Mouse (Mus musculus) brain, embryonic 18.5 days (tissue): ENCODE measurements around the gene Ttc39b.
"Not testable (repeated sequence)": the region's sequence is repeated elsewhere in the genome, so short reads cannot be mapped to it uniquely, and the experiment has no call there.

Experiments used
- DNase-seq: peaks from one replicate; pipeline ENCODE4 v3.0.0-alpha.2; 2012; ENCODE audit warnings: low read depth, low spot score

Ttc39b gene

DNA sequence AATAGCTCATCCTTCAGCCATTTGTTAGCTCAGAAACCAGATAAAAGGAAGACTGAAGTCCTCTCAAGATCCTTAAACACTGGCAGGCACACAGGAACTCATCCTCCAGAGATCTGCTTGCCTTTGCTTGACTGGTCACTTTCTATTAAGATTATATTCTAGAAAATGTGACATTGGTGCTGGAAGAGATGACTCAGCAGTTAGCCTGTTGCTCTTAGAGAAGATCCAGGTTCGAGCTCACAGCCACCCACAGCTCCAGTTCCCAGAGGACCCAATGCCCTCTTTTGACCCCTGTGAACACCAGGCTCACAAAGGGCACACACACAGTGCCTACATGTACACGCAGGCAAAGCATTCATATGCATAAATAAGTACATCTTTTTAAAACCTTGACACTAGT, 49.8 kb downstream of the Ttc39b start:
- DNase-seq, result no peak

DNA sequence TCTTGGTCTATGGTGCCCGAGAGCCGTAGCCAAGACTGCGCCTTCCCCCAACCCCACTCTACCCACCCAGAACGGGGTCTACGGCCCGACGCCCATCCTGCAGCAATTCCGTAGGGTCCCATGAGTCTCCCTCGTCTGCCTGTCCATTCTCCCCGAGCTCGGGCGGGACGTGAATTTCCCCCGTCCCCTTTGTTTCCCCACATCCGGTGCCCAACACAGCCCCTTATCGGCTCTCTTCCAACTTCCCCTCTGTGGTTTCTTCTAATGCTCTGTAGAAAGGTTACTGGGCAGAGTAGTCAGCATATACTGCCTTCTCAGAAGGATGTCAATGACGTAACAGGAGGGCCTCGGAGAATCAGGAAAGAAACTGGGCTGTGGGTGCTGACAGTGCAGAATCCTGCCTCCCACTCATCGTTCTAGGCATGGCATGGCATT, 50.4 kb downstream of the Ttc39b start:
- no peak for DNase-seq

DNA sequence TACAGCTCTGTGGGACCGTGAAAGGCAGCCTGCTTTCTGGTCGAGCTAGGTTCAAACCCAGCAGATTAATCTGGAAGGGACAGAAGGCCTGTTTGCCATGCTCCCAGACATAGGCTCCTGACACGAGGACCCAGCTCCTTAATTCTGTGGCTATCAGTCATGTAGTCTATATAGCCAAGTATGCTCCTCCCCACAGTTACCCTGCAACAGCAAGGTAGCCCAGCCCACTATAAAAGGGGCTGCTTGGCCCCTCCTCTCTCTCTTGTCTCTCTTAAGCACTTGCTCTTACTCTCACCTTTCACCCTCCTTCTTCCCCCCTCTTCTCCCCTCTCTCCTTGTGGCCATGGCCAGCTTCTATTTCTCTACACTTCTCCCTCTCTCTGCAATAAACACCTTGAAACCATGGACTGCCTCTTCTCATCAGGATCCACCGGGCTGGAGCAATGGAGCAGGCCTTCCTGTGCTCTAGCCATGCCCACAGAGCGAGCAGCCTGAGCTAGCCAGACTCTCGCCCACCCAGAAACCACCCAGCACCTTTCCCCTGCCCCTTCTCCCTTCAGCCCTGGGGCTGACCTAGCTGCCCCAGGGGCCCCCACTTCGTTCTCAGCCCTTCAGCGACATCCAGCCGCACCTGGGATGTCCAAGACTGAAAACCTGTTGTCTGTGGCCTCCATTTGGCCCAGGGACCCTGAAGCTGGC, 51.0 kb downstream of the Ttc39b start:
- no peak for DNase-seq

DNA sequence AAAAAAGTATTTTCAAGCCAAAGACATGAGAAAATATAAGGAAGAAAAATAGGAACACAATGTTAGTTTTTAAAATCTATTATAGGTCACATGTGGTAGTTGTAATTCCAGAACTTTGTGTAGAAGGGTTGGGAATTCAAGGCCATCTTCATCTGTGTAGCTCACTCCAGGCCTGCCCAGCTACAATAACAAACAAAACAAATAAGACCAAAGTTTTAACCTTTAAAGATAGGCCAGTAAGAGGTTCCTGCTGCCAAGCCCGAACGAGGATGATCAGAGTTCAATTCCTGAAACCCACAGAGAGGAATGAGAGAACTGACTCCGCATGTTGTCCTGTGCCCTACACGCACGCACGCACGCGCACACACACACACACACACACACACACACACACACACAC, 53.6 kb downstream of the Ttc39b start:
- no peak for DNase-seq

DNA sequence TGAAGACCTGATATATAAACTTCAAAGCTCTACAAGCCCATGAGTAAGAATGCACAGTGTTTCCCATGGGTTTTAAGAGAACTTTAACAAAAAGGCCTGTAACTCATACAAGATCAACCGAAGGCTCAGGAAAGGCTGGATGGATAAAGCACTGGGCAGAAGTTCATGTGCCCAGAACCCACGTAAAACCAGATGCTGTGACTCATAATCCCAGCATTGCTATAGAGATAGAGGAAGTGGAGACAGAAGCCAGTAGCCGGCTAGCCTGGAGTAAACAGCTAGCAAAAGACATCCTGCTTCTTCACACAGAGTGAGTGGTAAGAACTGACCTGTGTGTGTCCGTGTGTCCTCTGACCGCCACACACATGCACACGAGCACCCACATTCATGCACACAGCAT, 54.4 kb downstream of the Ttc39b start:
- DNase-seq, result no peak

DNA sequence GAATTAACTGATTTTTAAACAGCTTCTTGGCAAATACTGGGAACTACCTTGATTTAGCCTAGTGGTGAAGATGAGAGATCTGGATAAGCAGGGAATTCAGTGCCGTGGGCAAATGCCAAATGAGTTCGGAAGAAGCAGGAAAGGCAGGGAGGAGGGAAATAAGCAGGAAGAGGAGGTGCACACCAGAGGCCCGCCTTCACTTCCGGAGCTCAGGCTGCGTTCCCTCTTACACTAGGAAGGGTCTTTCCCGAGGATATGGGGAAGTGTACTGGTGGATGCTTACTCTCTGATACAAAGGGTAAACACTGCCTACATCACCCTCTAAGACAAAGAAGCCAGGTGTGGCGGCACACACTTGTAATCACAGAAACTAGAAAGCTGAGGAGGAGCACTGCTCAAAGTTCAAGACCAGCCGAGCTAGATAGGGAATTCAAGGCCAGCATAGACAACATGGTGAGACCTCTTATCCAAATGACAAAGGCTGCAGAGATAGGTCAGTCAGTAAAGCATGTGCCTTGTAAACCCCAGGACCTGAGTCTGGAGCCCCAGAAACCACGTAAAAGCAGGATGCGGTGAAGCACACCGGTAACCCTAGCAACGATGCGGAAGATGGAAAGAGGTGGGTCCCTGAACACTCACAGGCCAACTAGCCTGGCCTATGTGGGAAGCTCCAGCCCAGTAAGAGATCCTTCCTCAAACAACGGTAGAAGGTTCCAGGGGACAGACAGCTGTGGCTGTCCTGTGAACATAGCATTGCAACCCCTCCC, 57.9 kb downstream of the Ttc39b start:
- DNase-seq, result no peak

DNA sequence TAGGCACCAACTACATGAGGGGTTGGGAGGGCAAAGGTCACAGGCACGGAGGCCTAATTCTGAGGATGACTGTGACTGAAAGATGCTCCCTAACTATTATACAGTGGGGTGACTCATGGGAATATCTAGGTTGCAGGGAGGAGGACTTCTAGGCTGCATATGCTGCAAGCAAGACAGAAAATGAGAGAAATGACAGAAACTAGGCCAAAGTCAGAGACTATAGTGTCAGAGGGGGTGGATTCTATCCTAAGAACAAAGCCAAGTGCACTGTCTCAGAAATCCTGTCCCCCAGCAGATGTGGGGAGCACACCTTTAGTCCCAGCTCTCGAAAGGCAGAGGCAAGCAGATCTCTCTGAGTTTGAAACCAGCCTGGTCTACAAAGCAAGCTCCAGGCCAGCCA, 59.2 kb downstream of the Ttc39b start:
- no peak for DNase-seq

DNA sequence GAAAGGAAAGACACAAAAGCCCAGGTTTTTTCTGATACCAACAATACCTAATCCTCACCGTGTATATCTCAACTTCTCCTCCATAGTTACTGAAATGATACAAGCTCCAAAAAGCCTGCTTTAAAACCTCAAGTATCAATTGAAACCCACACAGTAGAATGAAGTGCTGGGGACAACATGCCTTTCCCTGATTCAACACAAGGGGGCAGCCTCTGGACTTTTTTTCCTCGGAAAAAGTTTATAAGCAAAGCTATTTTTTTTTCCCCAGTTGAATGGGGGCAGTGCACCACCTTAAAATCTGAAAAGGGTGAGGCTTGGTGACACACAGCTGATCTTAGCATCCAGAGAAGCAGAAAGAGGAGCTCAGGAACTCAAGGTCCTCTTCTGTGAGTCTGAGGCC, 62.1 kb downstream of the Ttc39b start:
- DNase-seq, result no peak

DNA sequence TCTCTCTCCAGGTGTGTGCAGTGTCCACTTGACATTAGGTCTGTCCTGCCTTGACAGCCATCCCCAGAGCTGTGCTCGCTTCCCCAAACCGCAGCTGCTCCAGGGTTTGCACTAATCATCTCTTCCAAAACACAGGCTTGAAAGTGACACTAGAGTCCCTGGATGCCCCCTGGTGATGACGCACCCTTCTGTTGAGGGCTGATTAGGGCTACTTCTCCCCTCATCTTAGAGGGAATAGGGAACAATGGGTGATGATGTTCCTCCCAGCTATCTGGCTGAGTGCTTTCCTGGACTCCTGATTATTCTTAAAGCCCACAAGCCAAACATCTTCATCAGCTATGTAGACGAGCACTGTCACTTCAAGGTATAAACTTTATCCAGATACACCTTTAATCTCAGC, 64.4 kb downstream of the Ttc39b start:
- DNase-seq, result no peak

DNA sequence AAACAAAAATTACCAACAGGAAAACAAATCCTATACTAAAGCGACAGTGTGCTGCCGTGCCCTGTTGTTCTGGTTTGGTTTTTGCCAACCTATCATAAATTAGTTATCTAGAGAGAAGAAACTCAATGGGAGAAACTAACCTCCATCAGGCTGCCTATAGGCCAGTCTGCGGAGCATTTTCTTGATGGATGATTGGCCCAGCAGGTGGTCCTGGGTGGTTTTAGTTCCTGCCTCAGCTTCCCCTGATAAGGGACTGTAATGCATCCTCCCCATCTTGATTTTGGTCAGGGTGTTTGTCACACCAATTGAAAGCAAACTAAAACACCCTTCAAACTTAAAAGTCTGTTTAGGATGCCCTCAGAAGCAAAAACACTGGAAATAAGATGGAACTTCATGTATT, 65.8 kb downstream of the Ttc39b start:
- no peak for DNase-seq

DNA sequence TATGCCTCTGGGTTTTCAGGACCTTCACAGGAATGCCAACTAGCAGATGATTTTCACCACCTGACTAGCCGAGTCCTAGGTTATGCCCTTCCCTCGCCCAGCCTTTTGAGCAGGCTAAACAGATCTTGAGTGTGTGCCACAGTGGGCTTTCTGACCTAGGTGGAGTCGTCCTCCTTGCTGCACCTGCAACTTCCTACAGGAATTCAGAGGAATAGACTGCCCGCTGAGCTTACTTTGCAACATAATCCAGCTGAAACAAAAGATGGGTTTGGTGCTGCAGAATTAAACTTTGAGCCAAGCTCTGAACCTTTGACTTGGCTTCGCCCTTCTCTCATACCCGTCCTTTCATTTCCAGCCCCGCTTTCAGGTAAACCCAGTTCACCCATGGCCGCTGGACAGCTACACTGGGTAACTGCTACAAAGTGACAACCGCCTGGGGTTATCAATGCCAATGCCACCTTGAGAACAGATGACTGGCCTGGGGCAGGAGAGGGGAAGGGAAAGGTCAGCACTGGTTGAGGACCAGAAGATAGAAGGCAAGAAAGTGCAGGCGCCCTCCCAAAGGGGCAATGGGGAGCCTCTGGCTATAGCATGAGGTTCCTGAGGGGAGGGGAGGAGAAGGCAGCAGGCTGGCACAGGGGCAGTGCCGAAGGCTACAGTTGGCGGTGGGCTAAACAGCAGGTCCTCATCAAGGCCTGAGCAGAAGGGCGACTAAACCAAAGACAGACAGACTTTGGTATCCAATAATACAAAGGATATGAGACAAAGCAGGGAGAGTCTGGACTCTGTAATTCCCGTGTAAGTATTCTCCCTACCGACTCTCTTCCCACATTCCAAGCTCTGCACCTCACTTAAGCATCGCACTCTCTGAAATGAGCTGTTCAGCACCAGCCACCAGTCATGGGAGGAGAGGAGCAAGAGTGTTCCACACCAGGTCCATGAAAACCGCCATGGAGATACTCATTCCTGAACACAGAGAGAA, 66.5 kb downstream of the Ttc39b start:
- DNase-seq, result no peak

DNA sequence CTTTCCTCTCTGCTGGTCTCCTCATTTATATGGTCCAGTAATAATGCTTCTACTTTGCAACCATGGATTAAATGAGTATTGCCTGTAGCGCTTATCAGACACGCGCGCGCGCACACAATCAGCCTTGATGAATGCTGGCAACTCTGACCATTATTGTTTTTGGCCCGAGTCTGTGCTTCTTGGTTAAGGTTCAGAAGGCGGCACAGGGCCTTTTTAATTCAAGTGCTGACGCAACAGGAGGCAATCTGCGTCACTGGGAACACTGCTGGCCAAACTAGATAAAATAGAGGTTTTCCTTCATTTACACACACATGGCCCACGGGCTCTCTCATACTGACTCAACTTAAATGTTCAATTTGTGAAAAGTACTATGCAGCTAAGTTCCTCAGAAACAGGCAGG, 67.3 kb downstream of the Ttc39b start:
- no peak for DNase-seq

DNA sequence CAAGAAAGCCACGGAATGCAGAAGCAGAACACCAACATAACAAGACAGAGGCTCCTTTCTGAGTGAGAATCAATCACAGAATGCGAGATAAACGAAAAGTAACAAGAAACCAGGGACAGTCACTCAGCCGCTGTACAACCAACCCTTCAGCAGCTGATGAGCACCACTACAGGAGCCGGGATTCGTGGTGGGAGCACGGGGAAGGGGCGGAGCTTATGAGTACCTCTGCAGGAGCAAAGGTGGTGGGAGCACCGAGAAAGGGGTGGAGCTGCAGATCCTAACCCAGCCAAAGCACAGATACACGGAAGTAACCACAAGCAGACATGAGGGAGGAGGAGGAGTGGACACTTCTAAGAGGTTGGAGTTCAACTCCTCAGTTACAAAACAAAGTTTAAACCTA, 69.1 kb downstream of the Ttc39b start:
- DNase-seq, result no peak

DNA sequence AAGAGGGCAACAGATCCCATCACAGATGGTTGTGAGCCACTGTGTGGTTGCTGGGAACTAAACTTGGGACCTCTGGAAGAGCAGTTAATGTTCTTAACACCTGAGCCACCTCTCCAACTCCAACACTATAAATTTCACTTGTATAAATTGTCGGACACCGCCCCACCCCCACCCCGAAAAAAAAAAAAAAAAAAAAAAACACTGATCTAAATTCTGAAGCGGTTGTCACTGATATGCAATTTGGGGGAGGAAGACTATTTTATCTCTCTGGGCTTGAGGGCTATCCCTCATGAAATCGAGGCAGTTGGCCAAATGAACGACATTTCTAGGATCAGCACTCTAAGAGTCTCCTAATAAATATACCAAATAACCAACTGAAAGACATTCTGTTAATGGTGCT, 70.4 kb downstream of the Ttc39b start:
- no peak for DNase-seq

DNA sequence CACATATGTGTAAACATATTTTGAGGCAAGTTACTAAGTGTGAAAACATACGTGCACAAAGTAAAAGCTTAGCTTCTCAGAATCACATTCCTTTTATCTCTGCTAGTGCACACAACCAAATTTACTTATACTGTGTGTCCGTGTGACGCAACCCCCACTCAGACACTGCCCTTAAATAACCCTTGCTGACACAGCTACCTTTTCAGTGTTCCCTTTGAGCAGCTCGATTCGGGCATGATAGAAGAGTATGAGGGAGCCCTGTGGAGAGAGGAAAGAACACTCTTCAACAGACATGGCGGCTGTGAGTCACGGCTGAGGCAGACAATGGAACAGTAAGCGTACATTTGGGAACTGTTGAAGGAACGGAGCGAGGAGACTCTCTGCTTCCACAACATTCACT, 80.3 kb downstream of the Ttc39b start:
- DNase-seq, result no peak

DNA sequence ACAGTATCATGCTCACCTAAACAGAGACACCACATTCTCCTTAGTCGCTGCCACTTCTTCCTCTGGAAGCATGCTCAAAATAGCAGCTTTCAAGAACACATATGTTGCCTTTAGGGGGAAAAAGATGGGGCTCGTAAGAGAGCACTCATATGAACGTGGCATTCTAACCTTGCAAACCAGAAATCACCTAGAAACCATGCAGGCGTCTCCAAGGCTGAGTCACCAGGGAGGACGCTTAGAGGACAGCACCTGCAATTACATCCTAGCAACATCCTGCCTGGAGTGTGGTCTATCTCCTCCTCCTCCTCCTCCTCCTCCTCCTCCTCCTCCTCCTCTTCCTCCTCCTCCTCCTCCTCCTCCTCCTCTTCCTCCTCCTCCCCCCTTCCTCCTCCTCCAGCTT, 82.4 kb downstream of the Ttc39b start:
- no peak for DNase-seq

DNA sequence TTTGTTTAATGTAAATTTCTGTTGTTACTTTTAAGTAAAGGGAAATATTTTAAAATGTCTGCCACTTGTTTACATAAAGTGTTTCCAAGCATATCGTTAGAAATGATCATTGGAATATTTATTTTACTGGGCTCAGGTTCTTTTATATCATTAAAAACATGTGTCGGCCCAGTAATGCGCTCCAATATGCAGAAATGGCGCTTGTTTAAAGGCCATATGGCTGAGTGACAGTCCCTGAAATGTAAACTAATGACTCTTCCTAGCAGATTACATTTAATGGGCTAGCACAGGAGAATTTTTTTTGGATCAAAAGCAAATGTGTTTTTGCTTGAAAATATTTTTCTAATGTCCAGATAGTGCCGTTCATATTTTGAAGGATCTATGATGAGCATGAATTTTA, 86.4 kb downstream of the Ttc39b start:
- DNase-seq, result no peak

DNA sequence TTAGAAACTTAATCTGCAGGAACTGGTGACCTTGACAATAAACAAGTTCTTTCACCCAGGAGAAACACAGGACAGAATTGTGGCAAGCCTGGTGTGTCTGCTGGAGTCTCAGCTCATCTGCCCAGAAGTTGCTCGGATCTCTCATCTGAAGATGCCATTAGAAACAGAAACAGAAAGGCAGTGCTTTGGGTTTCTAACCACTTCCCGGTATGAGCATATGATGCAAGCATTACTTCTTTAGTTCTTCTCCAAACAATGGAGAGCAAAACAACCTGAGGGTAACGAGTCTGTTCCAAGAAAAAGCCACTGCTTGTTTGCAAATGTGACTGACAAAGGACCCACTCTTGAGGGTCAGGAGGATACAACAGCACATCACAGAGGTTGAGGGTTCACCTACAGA, 88.8 kb downstream of the Ttc39b start:
- not testable (repeated sequence) for DNase-seq

DNA sequence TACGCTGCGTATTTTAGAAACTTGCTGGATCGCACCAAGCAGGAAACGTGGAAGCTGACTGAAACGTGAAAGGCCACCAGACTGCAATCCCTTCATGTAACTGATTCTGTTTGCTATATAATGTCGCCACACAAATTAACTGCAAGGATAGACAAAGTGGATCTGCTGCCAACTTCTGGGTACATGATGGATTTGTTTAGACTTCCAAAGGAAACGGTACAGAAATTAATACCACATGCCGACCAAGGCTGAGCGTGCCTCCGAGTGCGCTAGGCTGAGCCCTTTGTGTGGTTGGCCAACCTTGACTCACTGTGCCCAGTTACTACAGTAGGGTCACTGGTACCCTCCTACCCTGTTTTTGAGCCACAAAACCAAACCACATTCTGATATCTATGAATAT, 89.3 kb downstream of the Ttc39b start:
- DNase-seq, result no peak

DNA sequence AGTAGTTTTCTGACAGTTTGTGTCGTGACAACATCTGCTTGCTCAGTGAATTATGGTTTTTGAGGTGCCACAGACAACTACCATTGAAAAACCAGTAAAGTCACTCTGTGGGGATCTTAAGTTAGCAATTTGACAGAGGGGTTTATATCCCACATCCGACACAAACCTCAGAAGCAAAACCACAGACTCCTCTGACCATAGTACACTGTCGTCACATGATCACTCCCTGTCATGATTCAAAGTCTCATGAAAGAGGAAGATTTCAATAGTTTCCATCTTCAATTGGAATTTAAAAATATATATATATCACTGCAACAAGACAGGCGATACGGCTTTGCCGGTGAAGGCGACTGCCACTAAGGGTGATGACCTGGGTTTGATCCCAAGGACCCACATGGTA, 89.9 kb downstream of the Ttc39b start:
- no peak for DNase-seq

DNA sequence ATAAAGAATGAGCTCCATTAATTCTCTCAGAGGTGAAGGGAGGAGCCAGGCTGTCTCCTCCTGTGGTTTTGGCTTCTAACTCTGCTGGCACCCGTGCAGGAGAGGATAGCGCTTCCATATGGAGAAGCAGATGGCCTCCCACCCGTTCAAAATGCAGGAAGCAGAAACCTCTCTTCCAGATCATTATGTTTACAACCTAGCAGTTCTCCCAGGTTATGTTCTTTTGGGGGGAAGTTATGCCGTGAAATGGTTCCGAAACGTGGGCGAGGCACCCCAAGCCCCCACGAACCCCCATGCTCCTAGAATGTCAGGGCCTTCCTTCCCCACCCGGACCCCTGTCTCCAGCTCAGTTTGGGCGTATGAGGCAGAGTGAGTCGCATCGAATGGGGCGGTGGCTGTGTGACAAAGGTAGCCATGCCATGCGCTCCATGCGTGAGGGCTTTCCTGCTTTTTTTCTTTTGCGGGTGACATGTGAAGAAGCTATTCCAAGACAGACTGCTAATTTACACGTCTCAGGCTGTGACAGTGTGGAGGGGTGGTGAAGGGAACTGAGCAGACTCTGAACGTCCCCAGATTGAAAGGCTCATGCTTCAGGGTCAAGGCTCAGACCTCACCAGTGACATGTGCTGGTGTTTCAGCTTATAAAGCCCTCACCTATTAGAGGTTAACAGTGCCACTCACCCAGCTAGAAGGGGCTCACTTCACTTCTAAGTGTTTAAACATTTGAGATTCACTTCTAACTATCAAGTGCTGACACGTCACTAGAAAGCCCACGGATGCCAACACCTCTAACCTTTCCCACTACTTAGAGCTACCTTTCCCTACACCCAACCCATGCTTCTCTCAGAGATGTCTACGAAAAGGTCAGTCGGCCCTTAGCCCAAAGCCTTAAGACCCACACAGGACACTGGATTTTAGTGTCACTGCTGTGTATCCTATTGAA, 90.6 kb downstream of the Ttc39b start:
- peak; percentile 51 for DNase-seq
